Mouse (Mus musculus): ENCODE results near the gene Lama4. TPM values are rescaled to one million over a fixed set of nuclear protein-coding genes. Genes with fewer than 3 reads are reported as not detected.
A peak's percentile ranks its signal among the peaks of the same experiment; 100 is the strongest.

Lama4 gene
- total RNA-seq, 2 experiments from 2014 or later, result 24.1 to 27.4 TPM

DNA sequence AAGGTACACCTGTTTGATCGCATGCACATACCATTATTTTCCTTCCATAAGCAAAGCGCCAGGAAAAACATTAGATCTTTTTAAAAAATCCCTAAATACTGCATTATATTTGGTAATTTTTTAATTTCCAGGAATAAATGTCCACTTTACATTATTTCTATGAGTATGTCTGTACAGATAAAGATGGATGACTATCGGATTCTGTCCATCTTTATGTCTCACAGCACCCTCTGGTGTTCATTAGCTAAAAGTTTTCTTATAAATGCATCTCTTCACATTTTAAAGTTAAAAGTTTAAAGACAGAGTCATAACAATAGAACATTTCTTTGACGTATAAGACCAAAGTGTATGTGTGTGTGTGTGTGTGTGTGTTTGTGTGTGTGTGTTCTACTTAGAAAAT is 74.2 kb downstream of the Lama4 start:
- intact Hi-C loops (cut with DNase I), result loop anchor here (2.0 to 10.0 kb wide), 2 partner anchors 163 to 1905 kb away; partner anchors contain the start of gene Marcks
- DNase-seq (ENCODE audit: extremely low spot score in 1 of 2, low spot score in 2 of 2), result no peak

DNA sequence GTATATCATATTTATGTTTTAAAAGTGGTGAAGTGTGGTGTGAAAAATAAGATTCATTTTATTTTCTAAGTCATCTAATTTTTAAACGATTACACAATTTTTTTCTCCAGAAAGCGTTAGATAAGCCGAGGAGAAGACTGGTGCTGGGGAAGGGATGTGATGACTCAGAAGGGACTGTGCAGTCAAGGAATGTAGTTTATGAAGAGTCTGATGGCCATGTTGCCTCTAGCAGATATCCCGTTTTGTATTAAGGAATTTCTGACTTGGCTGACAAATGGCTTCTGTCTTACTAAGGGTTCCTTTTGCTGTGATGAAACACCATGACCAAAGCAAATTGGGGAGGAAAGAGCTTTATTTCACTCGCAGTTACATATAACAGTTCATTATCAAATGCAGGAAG is 74.7 kb downstream of the Lama4 start:
- DNase-seq (ENCODE audit: extremely low spot score in 1 of 2, low spot score in 2 of 2), result no peak
- intact Hi-C loops (cut with DNase I), result loop anchor here (10.0 kb wide), 1 partner anchor 485 kb away; no protein-coding TSS in a partner anchor

DNA sequence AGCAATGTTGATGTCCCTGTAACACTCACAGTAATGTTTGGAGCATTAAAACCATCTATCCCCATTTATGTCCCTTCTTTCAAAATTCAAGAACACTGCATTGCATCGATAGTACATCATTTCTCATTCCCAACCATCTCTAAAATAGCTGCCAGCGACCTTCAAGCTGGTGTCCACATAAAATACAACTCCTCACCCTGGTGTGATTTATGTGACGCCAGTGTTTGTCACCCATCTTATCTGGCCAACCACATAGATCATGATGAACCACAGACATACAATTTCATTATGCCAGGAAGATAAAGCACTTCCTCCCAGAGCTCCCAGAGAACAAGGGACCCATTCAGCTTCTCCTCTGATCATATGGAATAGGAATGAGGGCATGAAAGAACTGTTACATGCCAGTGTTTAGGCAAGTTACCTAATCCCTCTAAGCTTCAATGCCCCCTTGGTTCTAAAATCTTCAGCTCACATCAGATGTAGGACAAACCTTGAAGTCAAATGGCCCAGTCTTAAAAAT is 79.2 kb downstream of the Lama4 start:
- intact Hi-C loops (cut with DNase I), result loop anchor here (10.0 kb wide), 1 partner anchor 490 kb away; no protein-coding TSS in a partner anchor

GRCm38 (mm10) chr10:39045111-39045510 is 79.8 kb downstream of the Lama4 start:
- intact Hi-C loops (cut with DNase I), result loop anchor here (10.0 kb wide), 1 partner anchor 490 kb away; no protein-coding TSS in a partner anchor
- DNase-seq (ENCODE audit: extremely low spot score in 1 of 2, low spot score in 2 of 2), result no peak

More for the DNA sequence above, 79.2 kb downstream of the Lama4 start:
- no peak for DNase-seq (ENCODE audit: extremely low spot score in 1 of 2, low spot score in 2 of 2)

GRCm38 (mm10) chr10:39047775-39048174 is 82.5 kb downstream of the Lama4 start:
- intact Hi-C loops (cut with DNase I), result loop anchor here (10.0 kb wide), 1 partner anchor 493 kb away; no protein-coding TSS in a partner anchor
- no peak for DNase-seq (ENCODE audit: extremely low spot score in 1 of 2, low spot score in 2 of 2)

- DNase-seq (ENCODE audit: extremely low spot score in 1 of 2, low spot score in 2 of 2), result peak in 1 of 2 experiments; percentile 16
- intact Hi-C loops (cut with DNase I), result loop anchor here (10.0 kb wide), 1 partner anchor 495 kb away; no protein-coding TSS in a partner anchor
Measured at GRCm38 (mm10) chr10:39049581-39050294, 84.4 kb downstream of the Lama4 start.

GRCm38 (mm10) chr10:39056050-39056449 is 90.7 kb downstream of the Lama4 start:
- no peak for DNase-seq (ENCODE audit: extremely low spot score in 1 of 2, low spot score in 2 of 2)
- intact Hi-C loops (cut with DNase I), result no loop called here

DNA sequence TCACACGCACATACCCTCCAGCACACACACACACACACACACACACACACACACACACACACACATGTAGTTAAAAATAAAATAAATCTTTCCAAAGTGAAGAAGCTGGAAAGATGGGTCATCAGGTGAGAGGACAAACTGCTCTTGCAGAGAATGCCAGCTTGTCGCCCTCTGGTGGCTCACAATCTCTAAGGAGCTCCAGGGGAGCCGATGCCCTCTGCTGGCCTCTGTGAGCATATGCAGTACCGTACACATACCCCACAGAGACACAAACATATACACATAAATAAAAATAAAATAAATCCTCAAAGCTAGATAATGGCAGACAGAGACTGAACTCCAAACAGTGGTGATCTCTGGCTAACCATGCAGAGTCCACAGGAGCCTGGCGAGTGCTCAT is 99.4 kb downstream of the Lama4 start:
- DNase-seq (ENCODE audit: extremely low spot score in 1 of 2, low spot score in 2 of 2), result peak in 1 of 2 experiments; percentile 51
- intact Hi-C loops (cut with DNase I), result no loop called here

- intact Hi-C loops (cut with DNase I), result no loop called here
- DNase-seq (ENCODE audit: extremely low spot score in 1 of 2, low spot score in 2 of 2), result no peak
Measured at GRCm38 (mm10) chr10:39065449-39065848, 100.1 kb downstream of the Lama4 start.

DNA sequence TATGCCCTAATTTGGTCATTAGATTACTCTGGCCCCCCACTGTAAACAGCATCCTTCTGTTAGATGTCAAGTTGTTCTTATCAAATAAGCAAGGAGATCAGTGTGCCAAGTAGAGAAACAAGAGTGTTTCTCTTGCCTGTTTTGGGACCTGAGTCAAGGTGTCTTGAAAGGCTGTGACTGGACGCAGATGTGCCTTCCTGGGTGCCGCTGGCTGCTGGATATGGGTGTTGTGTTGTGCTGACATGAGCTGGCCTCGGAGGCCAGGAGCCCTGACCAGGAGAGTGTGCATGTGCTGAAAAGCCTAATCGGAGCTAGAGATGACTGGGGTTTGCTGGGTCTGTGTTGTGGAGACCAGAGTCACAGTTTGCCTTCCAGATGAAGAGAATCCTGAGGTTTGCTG is 100.7 kb downstream of the Lama4 start:
- no peak for DNase-seq (ENCODE audit: extremely low spot score in 1 of 2, low spot score in 2 of 2)
- intact Hi-C loops (cut with DNase I), result no loop called here

GRCm38 (mm10) chr10:39066962-39067361 is 101.6 kb downstream of the Lama4 start:
- intact Hi-C loops (cut with DNase I), result no loop called here
- peak; percentile 38 to 79 for DNase-seq (ENCODE audit: extremely low spot score in 1 of 2, low spot score in 2 of 2)

DNA sequence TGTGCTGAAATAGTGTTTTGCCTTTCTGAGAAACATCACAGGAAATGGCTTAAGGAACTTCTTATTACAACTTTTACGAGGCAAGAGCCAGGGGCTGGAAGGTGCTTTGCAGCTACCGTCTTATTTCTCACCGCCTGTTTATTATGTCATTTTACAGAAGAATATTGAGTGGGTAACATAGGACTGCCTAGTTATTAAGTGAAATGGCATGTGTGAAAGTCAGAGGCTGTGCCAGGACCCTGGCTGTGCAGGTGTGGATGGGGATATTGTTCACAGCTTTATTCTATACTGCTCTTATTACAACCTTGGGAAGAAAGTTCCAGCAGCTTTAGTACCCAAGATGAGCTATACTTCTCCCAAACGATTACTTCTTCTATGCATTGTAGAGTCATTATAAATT is 106.7 kb downstream of the Lama4 start:
- DNase-seq (ENCODE audit: extremely low spot score in 1 of 2, low spot score in 2 of 2), result no peak

GRCm38 (mm10) chr10:39096981-39097380 is 131.7 kb downstream of the Lama4 start:
- peak in 1 of 2 experiments; percentile 46 for DNase-seq (ENCODE audit: extremely low spot score in 1 of 2, low spot score in 2 of 2)
- intact Hi-C loops (cut with DNase I), result no loop called here

More for the DNA sequence above, 106.7 kb downstream of the Lama4 start:
- intact Hi-C loops (cut with DNase I), result no loop called here

DNA sequence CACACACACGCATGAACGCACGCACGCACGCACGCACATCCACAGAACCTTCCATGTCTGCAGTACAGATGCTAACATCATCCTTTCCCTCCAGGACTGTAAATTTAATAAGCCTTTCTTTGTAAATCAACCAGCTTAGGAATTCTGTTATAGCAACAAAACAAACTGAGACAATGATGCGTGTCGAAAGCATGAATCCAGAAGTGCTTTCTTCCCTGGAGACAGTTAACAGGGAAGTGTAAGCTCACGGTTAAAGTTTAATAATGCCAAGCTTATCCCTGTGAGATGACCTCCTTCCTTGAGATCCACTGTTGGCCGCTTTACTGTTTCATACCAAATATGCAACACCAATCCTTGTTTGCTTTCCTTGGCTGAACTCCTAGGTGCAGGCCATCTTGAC is 133.4 kb downstream of the Lama4 start:
- no peak for DNase-seq (ENCODE audit: extremely low spot score in 1 of 2, low spot score in 2 of 2)
- intact Hi-C loops (cut with DNase I), result no loop called here

DNA sequence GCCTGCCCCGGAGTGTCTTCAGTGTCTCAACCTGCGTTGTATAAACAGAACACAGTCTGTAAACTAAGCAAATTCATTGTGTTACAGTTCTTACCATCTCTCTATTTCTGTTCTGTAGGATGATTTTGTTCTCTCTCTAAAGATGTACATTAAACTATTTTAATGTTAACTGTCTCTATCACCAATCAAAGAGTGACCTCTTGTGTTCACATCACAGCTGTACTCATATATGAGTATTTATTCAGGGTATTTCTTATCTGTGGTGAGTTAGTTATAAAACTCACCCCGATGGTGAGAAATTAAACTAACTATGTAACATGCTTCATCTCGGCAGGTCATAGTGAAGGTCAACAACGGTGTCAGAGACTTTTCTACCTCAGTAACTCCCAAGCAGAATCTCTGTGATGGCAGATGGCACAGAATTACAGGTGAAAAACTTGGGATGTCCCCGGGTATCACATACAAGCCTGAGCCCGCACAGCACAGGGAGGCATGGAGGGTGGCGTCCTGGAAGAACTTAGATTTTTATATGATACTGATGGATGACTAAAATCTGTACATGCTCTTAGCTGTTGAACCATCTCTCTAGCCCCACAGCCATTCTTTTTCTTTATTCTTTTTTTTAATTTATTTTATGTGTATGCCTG is 139.6 kb downstream of the Lama4 start:
- intact Hi-C loops (cut with DNase I), result no loop called here
- DNase-seq (ENCODE audit: extremely low spot score in 1 of 2, low spot score in 2 of 2), result no peak

- intact Hi-C loops (cut with DNase I), result no loop called here
- DNase-seq (ENCODE audit: extremely low spot score in 1 of 2, low spot score in 2 of 2), result no peak
Measured at GRCm38 (mm10) chr10:39106413-39106812, 141.1 kb downstream of the Lama4 start.

- DNase-seq (ENCODE audit: extremely low spot score in 1 of 2, low spot score in 2 of 2), result no peak
- intact Hi-C loops (cut with DNase I), result no loop called here
Measured at GRCm38 (mm10) chr10:39106935-39107334, 141.6 kb downstream of the Lama4 start.

- intact Hi-C loops (cut with DNase I), result no loop called here
- no peak for DNase-seq (ENCODE audit: extremely low spot score in 1 of 2, low spot score in 2 of 2)
Measured at GRCm38 (mm10) chr10:39108837-39109488, 143.6 kb downstream of the Lama4 start.

- DNase-seq (ENCODE audit: extremely low spot score in 1 of 2, low spot score in 2 of 2), result no peak
- intact Hi-C loops (cut with DNase I), result no loop called here
Measured at GRCm38 (mm10) chr10:39109489-39109874, 144.2 kb downstream of the Lama4 start.

Data from left cerebral cortex, postnatal 10 days (tissue).